Mouse (Mus musculus): ENCODE results near the gene Tjp1.

GRCm38 (mm10) chr7:65454269-65454668, 73.3 kb downstream of the Tjp1 start:
- TF ChIP-seq EP300 (IDR thresholded peaks at IDR 0.05; ENCODE audit: low read depth): no peak
- no peak for TF ChIP-seq CTCF (IDR thresholded peaks at IDR 0.05; ENCODE audit: low read depth)
